ENCODE assay signal across 8 mouse cellular contexts in the genomic region with DNA sequence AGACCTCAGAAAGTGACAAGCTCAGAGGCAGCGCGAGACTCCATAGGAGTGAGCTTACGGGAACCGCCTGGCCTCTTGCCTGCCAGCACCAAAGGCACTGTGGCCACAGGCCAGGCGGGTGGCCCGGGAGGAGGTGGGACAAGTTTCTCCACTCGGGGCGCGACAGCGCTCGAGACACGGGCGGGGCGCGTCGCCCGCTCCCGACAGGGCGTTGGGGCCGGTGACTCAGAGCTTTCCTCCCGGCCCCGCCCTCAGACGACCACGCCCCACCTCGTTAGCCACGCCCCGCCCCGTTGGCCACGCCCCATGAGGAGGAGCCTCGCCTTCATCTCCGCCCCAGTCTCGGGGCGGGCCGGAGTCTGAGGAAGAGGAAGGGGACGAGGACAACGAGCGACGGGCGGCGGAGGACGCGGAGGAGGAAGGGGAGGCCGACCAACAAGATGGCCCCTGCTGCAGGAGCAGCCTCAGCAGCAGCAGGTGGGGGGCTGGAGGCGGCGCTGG. TPM values are rescaled to one million over a fixed set of nuclear protein-coding genes. Genes with fewer than 3 reads are reported as not detected.
A peak's percentile ranks its signal among the peaks of the same experiment; 100 is the strongest.
DNase-seq lines count a peak whose midpoint lies in the region; ATAC-seq lines count a peak whose summit lies in the region.

A gene (plus strand): TSS at position 362 of the 501 bp plus-strand sequence.

- peak; percentile 94 for ATAC-seq in inflammation-experienced regulatory T-cells, adult 6 months
- peak; percentile 93 for ATAC-seq in megakaryocyte-erythroid progenitor cell, adult 5-6 weeks (replicated peaks; ENCODE audit: low FRiP score, low TSS enrichment, poor library complexity, severe bottlenecking)

- peak; percentile 98 to 100 for DNase-seq in adrenal gland, adult (ENCODE audit: inconsistent age in 2 of 2, low spot score in 1 of 2)
- DNase-seq in embryo, embryonic 10.5 days (ENCODE audit: low spot score) = peak; percentile 94
- peak; percentile 96 for DNase-seq in gastrocnemius, postnatal 14 days
- DNase-seq in left cerebral cortex, postnatal 10 days (ENCODE audit: extremely low spot score in 1 of 2, low spot score in 2 of 2) = peak; percentile 93 to 94
- peak; percentile 98 for DNase-seq in right cerebral cortex, postnatal 25 days
- DNase-seq in urinary bladder, postnatal 4 days (ENCODE audit: low spot score in 2 of 2) = peak; percentile 97 to 98

- intact Hi-C loops in gastrocnemius, postnatal 14 days (cut with DNase I; ENCODE audit: low total_unique reads) = no loop called here
- intact Hi-C loops in left cerebral cortex, postnatal 10 days (cut with DNase I) = no loop called here

RNA-seq across cellular contexts. Expression of the gene that starts here (rescaled TPM):
- 10 to 100 TPM; 25.8 to 41.2 TPM for total RNA-seq in gastrocnemius, postnatal 14 days (2021)
- 10 to 100 TPM; 11.8 to 13.2 (median 12.3) TPM for polyA plus RNA-seq in inflammation-experienced regulatory T-cells, adult 6 months (2017; shearing (Covaris generic))
- 10 to 100 TPM; 37.6 to 43.2 TPM for total RNA-seq in left cerebral cortex, postnatal 10 days (2021)
- total RNA-seq in megakaryocyte-erythroid progenitor cell, adult 5-6 weeks (2014; fragmentation: Nextera tagmentation) = 31.5 and 34.3 TPM in 2 replicates
- total RNA-seq in megakaryocyte-erythroid progenitor cell, adult 5-6 weeks (2017) = 18.6 and 28.3 TPM in 2 replicates

Comparison
In these comparisons a context has a peak if more than half of its experiments do, and no peak if none do; other contexts are left out.
1. Peak in every context shown above with its lines: DNase-seq and ATAC-seq.